Mouse (Mus musculus) frontal cortex, adult 2 months (tissue): Measurements from ENCODE around the gene Pex19. TPM values are rescaled to one million over a fixed set of nuclear protein-coding genes. Genes with fewer than 3 reads are reported as not detected.

Experiments used
- DNase-seq, 2 experiments: peaks; one replicate each; pipeline ENCODE4 v3.0.0; 2022; ENCODE audit warnings: low spot score in 1 of 2; ENCODE audit errors: extremely low spot score in 1 of 2
- polyA plus RNA-seq: library from polyadenylated mRNA; depleted of rRNA; stranded (reverse); fragments of >200 nt; gene quantifications from 2 replicates; pipeline ENCODE4 v1.2.3, GENCODE M21; 2012; rRNA removed

The Pex19 gene
- polyA plus RNA-seq, 1 experiment, result 81.2 TPM

- no peak for DNase-seq
Observed at GRCm38 (mm10) chr1:172180881-172181280, 54.3 kb downstream of the Pex19 start.

DNA sequence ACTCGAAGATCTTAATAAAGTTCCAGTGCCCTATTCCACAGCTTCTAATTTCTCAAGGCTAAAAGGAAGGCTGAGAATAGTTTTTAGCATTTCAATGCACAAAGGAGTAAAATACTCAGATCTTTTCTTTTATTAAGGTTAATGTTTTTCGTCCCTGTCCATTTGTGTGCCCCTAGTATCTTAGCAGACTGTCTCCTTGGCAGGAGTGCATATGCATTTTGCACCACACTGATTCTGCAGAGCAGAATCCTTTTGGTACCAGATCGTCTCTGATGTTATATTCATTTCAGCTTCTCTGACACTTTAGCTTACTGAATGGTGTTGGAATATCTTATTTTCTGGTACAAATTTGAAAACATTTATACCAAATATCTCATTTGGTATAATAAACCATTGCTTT, 55.2 kb downstream of the Pex19 start:
- DNase-seq, result no peak

DNA sequence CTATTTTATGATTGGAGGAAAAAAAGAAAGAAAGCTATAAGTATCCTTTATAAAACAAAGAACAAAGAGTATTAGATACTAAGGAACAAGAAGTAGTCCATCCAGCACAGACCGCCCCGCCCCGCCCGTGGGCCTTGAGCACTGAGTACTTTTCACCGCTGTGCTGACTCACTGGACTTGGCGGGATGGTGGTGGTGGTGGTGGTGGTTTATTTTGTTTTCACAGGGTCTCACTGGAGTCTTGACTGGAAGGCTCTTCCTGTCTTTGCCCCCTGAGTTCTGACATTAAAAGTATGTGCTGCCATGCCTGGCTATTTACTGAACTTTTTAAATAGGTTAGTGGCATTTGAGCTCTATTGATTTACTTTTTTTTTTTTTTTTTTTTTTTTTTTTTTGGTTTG, 56.5 kb downstream of the Pex19 start:
- DNase-seq, result no peak

- no peak for DNase-seq
Observed at GRCm38 (mm10) chr1:172183915-172184314, 57.4 kb downstream of the Pex19 start.

Other genes with a start within 250 kb of the Pex19 start
- gene Gm10521, start 231.1 kb upstream of the Pex19 start, polyA plus RNA-seq, result 0.12 and 0.17 TPM in 2 replicates
- gene Slamf6, start 209.2 kb upstream of the Pex19 start, polyA plus RNA-seq, result 0.32 and 0.44 TPM in 2 replicates
- gene Vangl2, start 98.3 kb upstream of the Pex19 start, polyA plus RNA-seq, result 11.5 and 13.4 TPM in 2 replicates
- 0.30 and 0.50 TPM in 2 replicates for gene Nhlh1, start 69.2 kb upstream of the Pex19 start, polyA plus RNA-seq
- gene Copa, start 44.2 kb upstream of the Pex19 start, polyA plus RNA-seq, result 114 and 122 TPM in 2 replicates
- 82.6 and 88.1 TPM in 2 replicates for gene Ncstn, start 44.0 kb upstream of the Pex19 start, polyA plus RNA-seq
- 92.6 and 102 TPM in 2 replicates for gene Dcaf8, start 21.3 kb downstream of the Pex19 start, polyA plus RNA-seq
- 538 and 542 TPM in 2 replicates for gene Pea15a, start 80.0 kb downstream of the Pex19 start, polyA plus RNA-seq
- gene Casq1, start 93.1 kb downstream of the Pex19 start, polyA plus RNA-seq, result 1.4 TPM in 2 replicates
- not detected in 2 replicates for gene Atp1a4, start 131.7 kb downstream of the Pex19 start, polyA plus RNA-seq
- gene Igsf8, start 134.9 kb downstream of the Pex19 start, polyA plus RNA-seq, result 230 and 251 TPM in 2 replicates
- gene Atp1a2, start 171.3 kb downstream of the Pex19 start, polyA plus RNA-seq, result 495 and 562 TPM in 2 replicates
- gene Kcnj9, start 202.6 kb downstream of the Pex19 start, polyA plus RNA-seq, result 102 and 111 TPM in 2 replicates
- gene Kcnj10, start 214.5 kb downstream of the Pex19 start, polyA plus RNA-seq, result 112 and 122 TPM in 2 replicates
- 6.6 and 7.2 TPM in 2 replicates for gene Pigm, start 249.8 kb downstream of the Pex19 start, polyA plus RNA-seq